Mouse (Mus musculus) c-Kit-positive CD71-negative TER-119-negative erythroid progenitor cells, embryonic 14.5 days (primary cell): Measurements from ENCODE around the gene Slc2a13.

Experiments
- DNase-seq: peaks from one replicate; pipeline ENCODE4 v3.0.0-alpha.2; 2013; ENCODE audit warnings: low read depth

Gene Slc2a13

GRCm38 (mm10) chr15:91373203-91373584 is 199.9 kb downstream of the Slc2a13 start:
- DNase-seq, result no peak

DNA sequence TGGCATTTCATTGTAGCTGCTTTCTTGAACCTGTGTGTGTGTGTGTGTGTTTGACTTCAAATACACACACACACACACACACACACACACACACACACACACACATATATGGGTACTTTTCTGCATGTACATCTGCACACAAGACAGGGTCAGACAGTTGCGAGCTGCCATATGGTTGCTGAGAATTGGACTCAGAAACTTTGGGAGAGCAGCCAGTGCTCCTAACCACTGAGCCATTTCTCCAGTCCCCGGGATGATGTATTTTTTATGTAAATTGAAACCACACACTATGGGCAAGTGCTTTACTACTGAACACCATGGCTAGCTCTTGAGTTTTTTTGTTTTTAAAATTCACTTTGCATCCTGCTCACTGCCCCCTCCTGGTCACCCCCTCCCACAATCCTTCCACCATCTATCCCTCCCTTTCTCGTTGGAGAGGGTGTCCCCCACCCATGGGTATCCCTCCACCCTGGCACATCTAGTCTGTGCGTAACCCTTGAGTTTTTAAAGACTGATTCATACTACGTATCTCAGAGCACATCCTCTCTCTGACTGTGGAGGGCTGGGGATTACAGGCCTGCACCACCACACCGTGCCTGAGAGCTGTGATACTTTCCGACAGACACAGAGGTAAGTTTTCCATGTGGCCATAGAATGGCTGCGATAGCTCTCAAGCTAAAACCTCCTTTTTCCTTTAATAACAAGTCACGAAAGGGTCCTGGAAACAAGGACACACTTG is 200.4 kb downstream of the Slc2a13 start:
- no peak for DNase-seq

DNA sequence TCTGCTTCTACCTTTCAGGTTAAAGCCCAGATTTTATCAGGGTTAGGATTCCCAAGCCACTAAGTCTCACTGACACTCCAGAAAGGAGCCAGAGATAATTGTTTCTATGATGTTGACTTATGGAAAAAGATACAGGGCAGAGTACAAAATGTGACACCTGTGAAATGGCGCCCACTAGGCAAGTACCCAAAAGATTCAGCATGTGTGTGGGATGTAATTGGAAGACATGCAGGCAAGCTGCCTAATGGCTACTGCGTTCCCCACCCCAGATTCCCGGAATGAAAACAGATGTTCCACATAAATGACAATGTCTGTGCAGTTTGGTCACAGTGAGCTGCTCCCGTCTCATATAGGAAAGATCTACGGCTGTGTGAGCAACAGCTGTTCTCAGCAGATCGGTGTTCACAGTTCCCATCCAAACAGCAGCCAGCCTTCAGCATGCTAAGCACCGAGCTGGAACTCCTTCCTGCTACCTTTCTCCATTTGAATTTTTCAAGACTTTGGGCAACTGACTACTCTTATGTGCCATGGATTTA is 201.1 kb downstream of the Slc2a13 start:
- no peak for DNase-seq

GRCm38 (mm10) chr15:91369736-91370449 is 203.2 kb downstream of the Slc2a13 start:
- no peak for DNase-seq

DNA sequence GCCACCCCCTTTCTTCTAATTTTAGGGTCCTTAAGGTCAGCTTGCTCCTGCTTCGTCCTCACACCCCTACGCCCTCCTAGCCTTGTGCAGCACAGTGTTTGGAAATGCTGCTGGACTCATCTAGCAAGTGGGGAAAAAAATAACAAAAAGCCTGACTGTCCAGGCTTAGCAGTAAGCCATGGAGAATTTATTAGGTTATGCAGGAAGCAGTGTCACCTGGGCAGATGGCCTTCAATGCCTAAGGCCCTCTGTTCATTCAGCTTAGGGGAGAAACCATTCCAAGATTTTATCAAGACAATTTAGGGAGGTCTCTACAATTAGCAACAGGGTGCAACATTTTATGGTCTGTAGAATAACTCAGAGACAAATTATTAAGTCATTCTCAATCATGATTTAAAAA is 212.6 kb downstream of the Slc2a13 start:
- DNase-seq, result no peak

GRCm38 (mm10) chr15:91351006-91351405 is 222.1 kb downstream of the Slc2a13 start:
- DNase-seq, result no peak

GRCm38 (mm10) chr15:91338350-91338749 is 234.7 kb downstream of the Slc2a13 start:
- DNase-seq, result no peak

DNA sequence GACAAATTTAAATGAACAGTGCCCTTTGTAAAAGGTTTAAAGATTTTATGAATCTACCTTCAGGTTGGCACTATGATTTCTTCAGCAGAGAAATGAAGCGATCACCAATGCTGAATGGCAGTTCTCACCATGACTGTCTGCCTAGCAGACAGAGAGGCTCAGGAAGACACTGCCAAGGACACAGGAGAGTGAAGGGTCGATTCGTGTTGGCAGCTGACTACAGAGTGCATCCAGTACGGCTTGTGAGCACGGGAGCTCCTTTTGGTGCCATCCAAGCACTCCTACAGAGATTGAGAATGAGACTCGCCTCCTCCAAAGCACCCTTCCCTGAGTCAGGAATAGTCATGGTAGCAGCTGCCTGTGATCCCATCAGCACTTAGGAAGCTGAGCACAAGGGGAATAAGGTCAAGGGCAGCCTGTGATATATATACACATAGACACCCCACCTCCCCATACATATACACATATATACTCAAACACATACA is 238.6 kb downstream of the Slc2a13 start:
- no peak for DNase-seq

DNA sequence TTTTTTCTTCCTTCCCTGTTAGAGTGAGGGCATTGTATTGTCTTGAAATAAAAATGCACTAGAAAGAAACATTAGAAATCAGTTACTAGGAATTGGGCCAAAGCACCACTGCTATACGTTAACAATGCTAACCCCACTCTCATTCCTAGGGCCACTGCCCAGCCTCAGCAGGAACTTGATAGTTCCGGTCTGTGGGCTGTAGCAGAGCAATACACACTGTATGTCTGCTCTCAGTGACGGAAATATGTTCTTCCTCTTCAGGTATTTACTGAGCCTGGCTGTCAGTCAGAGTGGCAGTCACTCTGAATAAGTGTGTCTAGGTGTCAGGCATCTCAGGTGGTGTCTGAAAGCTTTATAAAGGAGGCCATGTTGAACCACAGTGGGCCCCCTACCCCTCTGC is 245.3 kb downstream of the Slc2a13 start:
- DNase-seq, result no peak

- no peak for DNase-seq
Observed at GRCm38 (mm10) chr15:91327023-91327422, 246.0 kb downstream of the Slc2a13 start.

DNA sequence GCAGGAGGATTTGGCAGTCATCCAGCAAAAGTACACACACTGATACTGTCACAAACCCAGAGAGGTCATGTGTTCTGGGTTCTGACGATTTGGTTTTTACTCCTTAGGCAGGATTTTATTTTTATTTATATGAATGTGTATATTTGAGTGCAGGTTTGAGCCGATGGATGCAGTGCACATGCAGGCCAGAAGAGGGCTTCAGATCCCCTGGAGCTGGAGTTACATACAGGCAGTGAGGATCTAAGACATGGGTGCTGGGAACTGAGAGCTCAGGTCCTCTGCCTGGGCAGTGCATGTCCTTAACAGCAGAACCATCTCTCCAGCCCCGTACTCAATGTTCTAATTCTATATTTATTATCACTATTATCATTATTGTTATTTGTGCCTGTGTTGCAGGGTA is 253.7 kb downstream of the Slc2a13 start:
- no peak for DNase-seq

DNA sequence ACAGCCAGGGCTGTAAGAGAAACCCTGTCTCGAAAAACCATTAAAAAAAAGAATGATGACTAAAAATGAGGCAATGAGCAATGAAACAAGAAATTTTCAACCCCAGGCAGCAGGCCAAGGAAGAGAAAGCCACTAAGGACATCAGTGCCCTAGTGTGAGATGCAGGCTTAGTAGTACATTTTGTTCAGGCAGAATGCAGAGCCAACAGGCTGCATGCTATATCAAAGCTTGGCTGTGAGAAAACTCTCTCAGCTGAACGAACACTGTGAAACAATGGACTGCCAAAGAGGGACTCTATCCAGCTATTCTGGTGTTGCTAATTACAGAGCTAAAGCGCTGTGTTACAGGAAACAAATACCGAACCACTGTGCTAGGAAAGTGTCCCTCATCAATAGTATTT is 256.1 kb downstream of the Slc2a13 start:
- DNase-seq, result no peak

DNA sequence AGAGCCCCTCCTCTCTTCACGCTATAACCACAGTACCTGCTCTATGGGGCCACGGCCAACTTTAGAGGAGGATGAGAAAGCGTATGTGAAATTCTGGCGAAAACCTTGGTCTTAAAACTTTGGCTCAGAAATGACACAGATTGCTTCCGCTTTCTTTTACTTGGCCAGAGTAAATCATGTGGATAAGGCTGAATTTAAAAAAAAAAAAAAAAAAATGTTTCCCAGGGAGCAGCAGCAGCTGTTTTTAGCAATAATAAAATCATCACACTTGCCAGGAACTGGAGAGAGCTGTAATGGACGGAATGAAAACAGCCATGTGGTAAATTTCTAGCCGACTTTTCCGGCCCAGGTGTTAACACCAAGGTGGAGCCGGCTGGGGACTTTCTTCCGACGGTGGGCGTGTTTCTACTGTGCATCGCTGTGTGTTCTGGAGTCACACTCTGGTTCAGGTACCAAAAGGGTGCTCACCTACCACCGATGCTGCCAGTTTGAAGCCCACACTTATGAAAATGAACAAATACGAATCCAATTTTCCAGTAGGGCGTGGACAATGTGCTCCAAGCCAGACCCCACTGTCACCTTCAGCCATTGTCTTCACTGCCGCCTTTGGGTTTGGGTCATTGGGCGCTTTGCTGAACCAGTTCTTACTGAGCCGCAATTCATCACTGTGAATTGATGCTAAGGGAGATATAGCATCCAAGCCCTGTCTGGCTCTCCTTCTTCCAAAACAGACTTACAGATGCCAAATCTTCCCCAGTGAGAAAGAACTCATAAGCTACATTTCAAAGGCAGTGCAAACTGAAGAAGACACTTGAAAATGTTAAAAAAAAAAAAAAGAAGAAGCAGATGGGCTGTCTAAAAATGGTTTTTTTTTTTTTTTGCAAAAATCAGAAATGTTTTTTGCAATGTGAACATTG is 258.4 kb downstream of the Slc2a13 start:
- DNase-seq, result no peak

- peak; percentile 59 for DNase-seq
Observed at GRCm38 (mm10) chr15:91304296-91304852, 268.7 kb downstream of the Slc2a13 start.

GRCm38 (mm10) chr15:91301366-91301765 is 271.7 kb downstream of the Slc2a13 start:
- DNase-seq, result peak; percentile 59

GRCm38 (mm10) chr15:91299319-91299835 is 273.7 kb downstream of the Slc2a13 start:
- DNase-seq, result no peak

DNA sequence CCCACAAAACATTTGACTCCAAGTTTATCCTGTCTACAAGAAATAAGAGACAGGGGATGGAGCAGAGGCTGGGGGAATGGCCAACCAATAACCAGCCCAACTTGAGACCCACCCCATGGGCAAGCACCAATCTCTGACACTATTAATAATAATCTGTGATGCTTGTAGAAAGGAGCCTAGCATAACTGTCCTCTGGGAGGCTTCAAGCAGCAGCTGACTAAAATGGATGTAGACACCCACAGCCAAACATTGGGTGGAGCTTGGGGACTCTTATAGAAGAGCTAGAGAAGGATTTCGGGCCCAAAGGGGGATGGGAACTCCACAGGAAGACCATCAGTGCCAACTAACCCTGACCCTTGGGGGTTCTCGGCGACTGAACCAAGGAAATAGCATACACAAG is 289.6 kb downstream of the Slc2a13 start:
- no peak for DNase-seq

DNA sequence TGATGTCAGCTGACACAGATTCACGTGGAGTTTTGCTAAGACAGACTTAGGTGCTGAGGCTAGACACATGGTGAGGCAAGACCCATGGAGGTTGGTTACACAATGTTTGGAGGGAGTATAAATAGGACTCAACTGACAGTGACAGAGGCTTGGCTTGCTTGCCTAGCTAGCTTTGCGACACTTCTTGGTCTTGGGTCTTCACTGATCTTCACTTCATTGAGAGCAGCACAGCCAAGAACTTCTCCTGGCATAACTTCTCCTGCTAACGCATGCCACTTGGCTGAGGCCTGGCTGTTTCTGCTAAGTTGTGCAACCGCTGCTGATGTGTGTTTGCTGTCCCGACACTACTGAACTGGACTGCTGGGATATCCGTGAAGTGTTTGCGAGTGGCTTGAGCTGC is 290.2 kb downstream of the Slc2a13 start:
- DNase-seq, result no peak

- DNase-seq, result no peak
Observed at GRCm38 (mm10) chr15:91281521-91281920, 291.5 kb downstream of the Slc2a13 start.

GRCm38 (mm10) chr15:91279571-91279970 is 293.5 kb downstream of the Slc2a13 start:
- DNase-seq, result no peak

GRCm38 (mm10) chr15:91275961-91276360 is 297.1 kb downstream of the Slc2a13 start:
- no peak for DNase-seq

DNA sequence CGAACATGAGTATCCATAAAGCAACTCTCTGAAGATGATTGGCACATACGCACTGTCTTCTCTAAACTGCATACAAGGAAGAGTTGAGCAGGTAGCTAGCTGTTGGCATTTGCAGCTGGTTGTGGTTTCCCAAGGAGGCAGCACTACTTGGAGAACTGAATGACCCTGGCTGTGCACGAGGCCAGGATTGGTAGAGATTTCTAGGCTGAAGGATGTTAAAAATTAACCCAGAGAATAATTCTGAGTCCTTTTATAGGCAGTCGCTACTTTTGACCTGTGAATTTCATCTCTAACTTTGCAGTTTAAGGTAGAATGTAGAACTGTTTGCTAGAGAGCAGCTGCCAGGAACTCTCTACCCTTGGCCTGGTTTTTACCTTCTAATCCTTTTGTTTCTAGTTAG is 304.5 kb downstream of the Slc2a13 start:
- no peak for DNase-seq
